Mouse (Mus musculus) brain, embryonic 14.5 days (tissue): ENCODE measurements around the gene Crkl.

Source experiments
- CTCF ChIP-seq: fragments of 200-500 bp; IDR thresholded peaks from 2 replicates; pipeline ENCODE4 v1.5.1; 2012; ENCODE audit warnings: inconsistent platforms, mild to moderate bottlenecking, moderate library complexity, borderline replicate concordance; ENCODE audit not compliant: insufficient read depth, insufficient read length; ENCODE audit errors: extremely low read depth
- POLR2A ChIP-seq: fragments of 200-500 bp; IDR thresholded peaks from 2 replicates; pipeline ENCODE4 v1.6.1; 2012; ENCODE audit warnings: mild to moderate bottlenecking, inconsistent platforms, borderline replicate concordance; ENCODE audit not compliant: poor library complexity, insufficient read depth, insufficient read length, severe bottlenecking; ENCODE audit errors: extremely low read depth

- TF ChIP-seq CTCF (no peak), POLR2A (no peak)
Observed at GRCm38 (mm10) chr16:17481465-17481864, 29.7 kb downstream of the Crkl start.
